Mouse (Mus musculus): Measurements from ENCODE around the gene Ppp2r5e.

The Ppp2r5e gene

GRCm38 (mm10) chr12:75596154-75597002 is at the start of gene Ppp2r5e:
Ppp2r5e (minus strand) TSS chr12:75596245.
- ChIA-PET POLR2A (interaction anchor here (0.5 to 2.9 kb wide), 83 partner anchors 8 to 1882 kb away, joined by 3 to 26 read pairs (median 4); partner anchors contain the start of genes Wdr89 (in 3 of the 4), Hspa2 (in 1 of the 4), Max (in 1 of the 4) and Sgpp1 (in 1 of the 4)), CTCF (interaction anchor here in 3 of 4 experiments (0.5 to 2.2 kb wide), 8 partner anchors 9 to 767 kb away, joined by 3 to 8 read pairs (median 4); partner anchors contain the start of gene Wdr89 (in 1 of the 3))

GRCm38 (mm10) chr12:75645780-75646179 is 49.7 kb upstream of the Ppp2r5e start:
- POLR2A ChIA-PET, result interaction anchor here in 3 of 4 experiments (0.8 to 2.2 kb wide), 6 partner anchors 10 to 59 kb away, joined by 3 to 9 read pairs (median 4); partner anchors contain the start of genes Wdr89 (in 2 of the 3) and Ppp2r5e (in 1 of the 3)
- CTCF ChIA-PET, result interaction anchor here in 3 of 4 experiments (0.5 to 1.7 kb wide), 9 partner anchors 10 to 356 kb away, joined by 3 to 4 read pairs (median 3); partner anchors contain the start of gene Wdr89 (in 1 of the 3)

DNA sequence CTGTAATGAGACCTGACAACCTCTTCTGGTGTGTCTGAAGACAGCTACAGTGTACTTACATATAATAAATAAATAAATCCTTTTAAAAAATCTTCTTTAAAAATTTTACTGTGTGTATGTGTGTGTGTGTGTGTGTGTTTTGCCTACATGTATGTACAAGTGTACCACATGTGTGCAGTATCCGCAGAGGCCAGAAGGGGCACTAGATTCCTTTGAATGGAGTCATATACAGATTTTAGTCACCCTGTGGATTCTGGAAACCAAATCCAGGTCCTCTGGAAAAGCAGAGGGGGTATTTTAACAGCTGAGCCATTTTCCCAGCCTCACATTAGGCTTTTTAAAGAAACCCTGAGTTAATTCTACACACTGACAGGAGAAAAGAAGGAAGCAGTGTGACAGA is 45.7 kb upstream of the Ppp2r5e start:
- CTCF ChIA-PET, result interaction anchor here in 1 of 4 experiments (1.0 kb wide), 1 partner anchor 10 kb away, joined by 3 read pairs; no protein-coding TSS in a partner anchor
- POLR2A ChIA-PET, result interaction anchor here in 1 of 4 experiments (1.8 to 2.2 kb wide), 2 partner anchors 9 to 28 kb away, joined by 9 to 10 read pairs; partner anchors contain the start of gene Wdr89

GRCm38 (mm10) chr12:75638345-75638744 is 42.3 kb upstream of the Ppp2r5e start:
- CTCF ChIA-PET, result no interaction called here
- POLR2A ChIA-PET, result no interaction called here

DNA sequence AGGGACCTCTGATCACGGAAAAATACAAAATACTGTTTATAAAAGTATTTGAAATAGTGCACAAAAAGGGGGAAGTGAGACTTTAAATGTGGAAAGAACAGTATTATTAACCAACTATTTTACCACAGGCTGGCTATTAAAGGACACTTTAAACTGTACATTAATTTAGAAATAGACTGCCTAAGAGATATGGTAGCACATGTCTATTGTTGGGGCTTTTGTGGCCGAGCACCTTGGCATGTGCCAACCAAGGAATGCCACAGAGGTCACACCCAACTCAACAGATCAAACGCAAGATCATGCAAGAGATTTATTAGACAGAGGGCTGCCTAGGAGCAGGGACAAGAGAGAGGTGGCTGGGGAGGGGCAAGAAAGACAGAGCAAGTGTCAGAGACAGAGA is 41.1 kb upstream of the Ppp2r5e start:
- POLR2A ChIA-PET, result interaction anchor here in 1 of 4 experiments (0.6 to 0.7 kb wide), 2 partner anchors 21 to 343 kb away, joined by 3 to 4 read pairs; no protein-coding TSS in a partner anchor
- CTCF ChIA-PET, result interaction anchor here in 1 of 4 experiments (0.6 kb wide), 1 partner anchor 11 kb away, joined by 13 read pairs; no protein-coding TSS in a partner anchor

- POLR2A ChIA-PET, result interaction anchor here in 1 of 4 experiments (1.3 to 1.9 kb wide), 2 partner anchors 10 to 12 kb away, joined by 4 read pairs; no protein-coding TSS in a partner anchor
- CTCF ChIA-PET, result interaction anchor here in 1 of 4 experiments (1.6 kb wide), 1 partner anchor 10 kb away, joined by 4 read pairs; no protein-coding TSS in a partner anchor
These were observed 39.9 kb upstream of the Ppp2r5e start for GRCm38 (mm10) chr12:75635771-75636430.

DNA sequence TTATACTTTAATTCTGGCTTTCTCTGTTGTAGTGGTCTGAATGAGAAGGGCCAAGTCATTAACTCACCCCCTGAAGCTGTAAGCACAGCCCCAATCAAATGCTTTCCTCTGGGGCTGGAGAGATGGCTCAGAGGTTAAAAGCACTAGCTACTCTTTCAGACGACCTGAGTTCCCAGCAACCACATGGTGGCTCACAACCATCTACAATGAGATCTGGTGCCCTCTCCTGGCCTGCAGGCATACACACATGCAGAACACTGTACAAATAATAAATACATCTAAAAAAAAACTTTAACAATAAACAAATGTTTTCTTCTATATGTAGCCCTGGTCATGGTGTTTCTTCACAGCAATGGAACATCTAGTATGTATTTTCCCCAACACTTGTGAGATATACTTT is 33.6 kb upstream of the Ppp2r5e start:
- ChIA-PET CTCF (interaction anchor here (0.5 to 1.3 kb wide), 11 partner anchors 13 to 168 kb away, joined by 3 to 6 read pairs (median 3); no protein-coding TSS in a partner anchor), POLR2A (interaction anchor here in 2 of 4 experiments (0.6 to 1.1 kb wide), 4 partner anchors 13 to 161 kb away, joined by 3 to 6 read pairs (median 4); partner anchors contain the start of gene Ppp2r5e (in 1 of the 2))

GRCm38 (mm10) chr12:75623292-75623691 is 27.2 kb upstream of the Ppp2r5e start:
- POLR2A ChIA-PET, result interaction anchor here in 3 of 4 experiments (0.6 to 1.9 kb wide), 3 partner anchors 11 to 27 kb away, joined by 3 to 7 read pairs (median 6); partner anchors contain the start of gene Ppp2r5e (in 1 of the 3)

GRCm38 (mm10) chr12:75622835-75623234 is 26.8 kb upstream of the Ppp2r5e start:
- CTCF ChIA-PET, result no interaction called here
- POLR2A ChIA-PET, result interaction anchor here in 2 of 4 experiments (1.3 to 1.9 kb wide), 2 partner anchors 11 to 27 kb away, joined by 3 to 6 read pairs; partner anchors contain the start of gene Ppp2r5e (in 1 of the 2)

More at GRCm38 (mm10) chr12:75623292-75623691, 27.2 kb upstream of the Ppp2r5e start:
- CTCF ChIA-PET, result interaction anchor here in 1 of 4 experiments (0.6 kb wide), 1 partner anchor 1139 kb away, joined by 3 read pairs; no protein-coding TSS in a partner anchor

DNA sequence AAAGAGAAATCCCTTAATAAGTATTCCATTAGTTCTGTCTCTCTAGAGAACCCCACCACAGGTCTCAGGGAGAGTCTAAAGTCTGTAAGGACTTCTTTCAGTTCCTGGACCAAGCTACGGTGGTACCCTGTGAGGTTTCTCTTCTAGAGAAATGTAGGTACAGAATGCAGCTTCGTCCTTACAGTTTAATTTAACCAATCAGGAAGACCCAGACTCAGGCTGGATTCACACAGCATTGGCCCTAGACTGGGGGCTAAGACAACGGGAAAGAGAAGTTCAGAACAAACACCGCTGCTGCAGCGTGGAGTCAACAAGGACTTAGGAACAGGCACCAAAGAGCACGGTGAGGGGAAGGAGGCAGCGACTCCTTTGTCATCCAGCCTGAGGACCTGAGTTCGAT is 20.8 kb upstream of the Ppp2r5e start:
- CTCF ChIA-PET, result interaction anchor here in 2 of 4 experiments (0.7 to 0.9 kb wide), 4 partner anchors 13 to 1563 kb away, joined by 3 to 7 read pairs (median 4); no protein-coding TSS in a partner anchor

DNA sequence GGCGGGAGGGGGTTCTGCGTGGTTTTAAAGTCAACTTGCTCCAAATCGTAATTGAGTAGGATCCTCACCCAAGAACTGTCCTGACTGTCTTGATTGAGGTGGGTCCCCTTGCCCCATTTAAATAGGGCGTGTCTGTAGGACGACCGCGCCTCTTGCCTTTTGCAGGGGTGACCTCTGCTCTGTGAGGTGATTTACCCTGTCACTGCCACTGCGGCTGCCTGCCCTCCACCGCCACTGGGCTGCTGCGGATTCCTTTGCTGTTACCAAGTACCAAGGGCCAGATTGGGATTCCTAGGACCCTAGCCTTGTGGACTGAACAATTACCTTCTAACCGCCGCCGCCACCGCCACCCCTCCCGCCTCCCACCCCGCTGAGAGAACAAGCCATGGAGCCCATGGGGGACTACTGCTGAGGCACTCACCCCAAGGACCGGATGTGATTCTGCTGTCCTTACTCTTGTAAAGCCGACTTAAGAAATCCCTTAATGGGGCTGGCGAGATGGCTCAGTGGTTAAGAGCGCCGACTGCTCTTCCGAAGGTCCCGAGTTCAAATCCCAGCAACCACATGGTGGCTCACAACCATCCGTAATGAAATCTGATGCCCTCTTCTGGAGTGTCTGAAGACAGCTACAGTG is 20.2 kb upstream of the Ppp2r5e start:
- POLR2A ChIA-PET, result interaction anchor here (0.6 to 2.6 kb wide), 29 partner anchors 8 to 1330 kb away, joined by 3 to 11 read pairs (median 3); partner anchors contain the start of genes Ppp2r5e (in 4 of the 4) and Wdr89 (in 2 of the 4)
- CTCF ChIA-PET, result interaction anchor here in 2 of 4 experiments (0.6 to 0.9 kb wide), 4 partner anchors 83 to 1563 kb away, joined by 4 to 7 read pairs (median 4); no protein-coding TSS in a partner anchor

More for the DNA sequence above, 20.8 kb upstream of the Ppp2r5e start:
- POLR2A ChIA-PET, result interaction anchor here (0.6 to 2.6 kb wide), 17 partner anchors 9 to 139 kb away, joined by 3 to 11 read pairs (median 3); partner anchors contain the start of genes Ppp2r5e (in 3 of the 4) and Wdr89 (in 2 of the 4)

- ChIA-PET POLR2A (interaction anchor here (0.6 to 2.0 kb wide), 21 partner anchors 9 to 1331 kb away, joined by 3 to 11 read pairs (median 3); partner anchors contain the start of genes Ppp2r5e (in 3 of the 4) and Wdr89 (in 2 of the 4)), CTCF (interaction anchor here in 2 of 4 experiments (0.6 to 0.9 kb wide), 3 partner anchors 14 to 83 kb away, joined by 3 to 4 read pairs (median 3); no protein-coding TSS in a partner anchor)
These were observed 19.5 kb upstream of the Ppp2r5e start for GRCm38 (mm10) chr12:75615556-75615955.

DNA sequence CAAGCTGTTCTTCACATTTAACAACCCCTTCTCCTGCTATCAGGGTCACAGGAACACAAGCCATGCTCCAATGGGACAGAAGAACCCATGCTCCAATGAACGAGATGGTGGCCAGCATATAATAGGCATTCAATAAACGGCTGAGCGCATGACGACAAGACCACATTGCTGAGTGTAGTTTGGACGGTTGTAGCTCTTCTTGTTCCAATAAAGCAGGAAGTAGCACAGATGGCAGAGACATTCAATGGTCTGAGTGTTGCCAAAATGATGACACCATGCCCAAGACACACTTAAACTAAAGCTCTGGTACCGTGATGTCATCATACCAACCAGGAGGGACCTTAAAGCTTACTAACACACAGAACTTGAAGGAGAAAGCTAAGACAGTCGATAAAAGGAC is 16.7 kb upstream of the Ppp2r5e start:
- ChIA-PET POLR2A (interaction anchor here in 2 of 4 experiments (0.8 to 2.5 kb wide), 5 partner anchors 10 to 123 kb away, joined by 3 to 12 read pairs (median 3); partner anchors contain the start of genes Sgpp1 (in 1 of the 2) and Wdr89 (in 1 of the 2)), CTCF (interaction anchor here in 1 of 4 experiments (1.0 kb wide), 1 partner anchor 16 kb away, joined by 3 read pairs; no protein-coding TSS in a partner anchor)

- ChIA-PET POLR2A (interaction anchor here in 3 of 4 experiments (0.6 to 2.2 kb wide), 15 partner anchors 9 to 581 kb away, joined by 3 to 12 read pairs (median 3); partner anchors contain the start of gene Wdr89 (in 3 of the 3)), CTCF (interaction anchor here in 2 of 4 experiments (0.7 kb wide), 2 partner anchors 25 to 27 kb away, joined by 3 read pairs; no protein-coding TSS in a partner anchor)
These were observed 3.4 kb upstream of the Ppp2r5e start for GRCm38 (mm10) chr12:75599490-75599889.

DNA sequence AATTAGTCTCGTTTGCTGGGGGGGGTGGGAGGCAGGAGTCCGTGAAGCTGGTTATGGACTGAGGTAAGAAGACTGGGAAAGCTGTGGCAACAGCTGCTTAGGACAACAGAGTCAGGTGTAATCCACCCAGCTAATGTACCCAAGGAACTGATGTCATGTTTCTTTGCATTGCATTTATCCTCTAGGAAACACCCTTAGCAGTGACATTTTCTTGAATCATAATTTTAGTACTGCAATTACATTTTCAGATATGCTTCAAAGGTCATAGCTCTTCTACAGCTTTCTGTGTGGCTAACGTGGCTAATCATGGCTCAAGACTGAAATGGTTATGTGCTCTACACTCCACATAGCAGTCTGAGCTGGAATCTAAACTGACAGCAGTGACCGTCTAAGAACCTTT is 2.9 kb upstream of the Ppp2r5e start:
- CTCF ChIA-PET, result interaction anchor here in 1 of 4 experiments (0.7 kb wide), 1 partner anchor 27 kb away, joined by 3 read pairs; no protein-coding TSS in a partner anchor
- POLR2A ChIA-PET, result interaction anchor here in 3 of 4 experiments (0.5 to 2.2 kb wide), 16 partner anchors 8 to 790 kb away, joined by 3 to 12 read pairs (median 4); partner anchors contain the start of gene Wdr89 (in 2 of the 3)

DNA sequence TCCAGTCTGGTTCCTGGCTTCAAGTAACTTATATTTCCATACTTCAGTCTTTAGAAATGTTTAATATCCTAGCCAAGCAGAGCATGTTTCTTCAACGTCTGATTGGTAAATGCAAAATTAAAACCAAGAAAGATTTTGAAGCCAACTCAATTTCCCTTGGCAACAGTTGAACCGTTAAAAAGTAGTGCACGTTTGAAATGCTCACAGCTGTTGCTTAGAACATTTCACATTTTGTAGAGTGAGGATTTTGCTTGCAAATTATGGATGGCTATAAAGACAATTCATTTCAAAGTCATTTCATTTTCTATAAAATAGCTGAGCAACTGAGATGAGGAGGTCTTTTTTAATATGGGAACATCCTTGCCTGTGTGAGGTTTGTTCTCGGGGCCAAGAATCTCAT is 1.7 kb upstream of the Ppp2r5e start:
- CTCF ChIA-PET, result no interaction called here

More for the DNA sequence above, 1.7 kb upstream of the Ppp2r5e start:
- POLR2A ChIA-PET, result interaction anchor here in 1 of 4 experiments (1.5 to 2.2 kb wide), 4 partner anchors 10 to 72 kb away, joined by 4 to 11 read pairs (median 9); partner anchors contain the start of gene Wdr89

Measured in embryonic stem cell, embryonic (primary cell).